Mouse (Mus musculus) kidney, embryonic 14.5 days (tissue): ENCODE results near the gene Cdkn2aip. TPM values are rescaled to one million over a fixed set of nuclear protein-coding genes. Genes with fewer than 3 reads are reported as not detected.

Experiments
- ATAC-seq: fragments of 200-750 bp; cut with Nextera tagmentation; 2 replicates; pipeline ENCODE4 v1.8.0; 2017; ENCODE audit warnings: moderate number of reproducible peaks, mild to moderate bottlenecking, moderate TSS enrichment, moderate library complexity; ENCODE audit not compliant: low FRiP score, low TSS enrichment
- H3K27ac ChIP-seq: fragments of 300-500 bp; sonication (generic); 2 replicates; pipeline ENCODE4 v1.5.1; 2014; ENCODE audit warnings: low read depth, mild to moderate bottlenecking, low read length, moderate library complexity, mixed read lengths
- H3K27me3 ChIP-seq: fragments of 300-500 bp; sonication (generic); 2 replicates; pipeline ENCODE4 v1.6.1; 2014; ENCODE audit warnings: mild to moderate bottlenecking, low read length; ENCODE audit not compliant: control insufficient read depth, insufficient read depth
- H3K36me3 ChIP-seq: fragments of 300-500 bp; sonication (generic); 2 replicates; pipeline ENCODE4 v1.6.1; 2014; ENCODE audit warnings: low read length, mixed read lengths; ENCODE audit not compliant: control insufficient read depth, insufficient read depth
- H3K4me1 ChIP-seq: fragments of 300-500 bp; sonication (generic); 2 replicates; pipeline ENCODE4 v1.6.1; 2014; ENCODE audit warnings: low read length, mixed read lengths; ENCODE audit not compliant: control insufficient read depth, insufficient read depth
- H3K4me2 ChIP-seq: fragments of 300-500 bp; sonication (generic); replicated peaks from 2 replicates; pipeline ENCODE4 v1.6.1; 2014; ENCODE audit warnings: low read depth, mild to moderate bottlenecking, low read length
- H3K4me3 ChIP-seq: fragments of 300-500 bp; sonication (generic); 2 replicates; pipeline ENCODE4 v1.5.1; 2014; ENCODE audit warnings: mild to moderate bottlenecking, low read length
- H3K9ac ChIP-seq: fragments of 300-500 bp; sonication (generic); 2 replicates; pipeline ENCODE4 v1.6.1; 2014; ENCODE audit warnings: low read depth, mild to moderate bottlenecking, low read length, moderate library complexity
- H3K9me3 ChIP-seq: fragments of 300-500 bp; sonication (generic); 2 replicates; pipeline ENCODE4 v1.6.1; 2016; ENCODE audit warnings: low read length; ENCODE audit not compliant: control insufficient read depth
- WGBS: fragments of 180-500 bp; shearing (Covaris S2); extraction: QIAGEN DNeasy Blood & Tissue Kit; methylation state at CpG from one replicate; pipeline ENCODE4 v1.1.7; 2014; 5-methylcytosine and 5-hydroxymethylcytosine counted together
- polyA plus RNA-seq: library from polyadenylated mRNA; unstranded; fragments of >200 nt; fragmentation: Nextera tagmentation; extraction: Ambion mirVana; gene quantifications from 2 replicates; pipeline ENCODE4 v1.2.1, GENCODE M21; 2014

Gene Cdkn2aip
- 26.0 and 33.7 TPM in 2 replicates for polyA plus RNA-seq

GRCm38 (mm10) chr8:47713761-47714745, at the start of gene Cdkn2aip:
Gene Cdkn2aip, minus strand, starts transcription at chr8:47713932.
- WGBS = under 1% methylated on average over 91 of the region's 114 CpGs
- H3K27ac ChIP-seq = peak within 1 kb of the TSS; percentile 96
- H3K4me3 ChIP-seq = peak within 1 kb of the TSS; percentile 98
- H3K9ac ChIP-seq = peak within 1 kb of the TSS; percentile 89
- H3K9me3 ChIP-seq = no peaks in the 10 kb centered on the region
- peak; percentile 95 for ATAC-seq
- peaks cover 14% of the 10 kb centered on the region for H3K36me3 ChIP-seq
- H3K4me1 ChIP-seq = peaks cover 5% of the 10 kb centered on the region
- peak within 1 kb of the TSS; percentile 74 for H3K4me2 ChIP-seq
- H3K27me3 ChIP-seq = no peaks in the 10 kb centered on the region

GRCm38 (mm10) chr8:47763194-47763593, 49.5 kb upstream of the Cdkn2aip start:
- 0 out of 2 replicates have a peak overlapping the region, but pooled peaks have one; percentile 34 for H3K4me2 ChIP-seq
- no peaks in the 10 kb centered on the region for H3K36me3 ChIP-seq
- no peaks in the 10 kb centered on the region for H3K27me3 ChIP-seq
- WGBS = 27% methylated on average over 9 of the region's 9 CpGs
- peaks cover 20% of the 10 kb centered on the region for H3K4me1 ChIP-seq
- H3K4me3 ChIP-seq = no peak overlapping the region
- H3K9me3 ChIP-seq = no peaks in the 10 kb centered on the region
- no peak overlapping the region for H3K27ac ChIP-seq
- ATAC-seq = no peak; the same call in 1 of the 2 replicates
- no peak overlapping the region for H3K9ac ChIP-seq

DNA sequence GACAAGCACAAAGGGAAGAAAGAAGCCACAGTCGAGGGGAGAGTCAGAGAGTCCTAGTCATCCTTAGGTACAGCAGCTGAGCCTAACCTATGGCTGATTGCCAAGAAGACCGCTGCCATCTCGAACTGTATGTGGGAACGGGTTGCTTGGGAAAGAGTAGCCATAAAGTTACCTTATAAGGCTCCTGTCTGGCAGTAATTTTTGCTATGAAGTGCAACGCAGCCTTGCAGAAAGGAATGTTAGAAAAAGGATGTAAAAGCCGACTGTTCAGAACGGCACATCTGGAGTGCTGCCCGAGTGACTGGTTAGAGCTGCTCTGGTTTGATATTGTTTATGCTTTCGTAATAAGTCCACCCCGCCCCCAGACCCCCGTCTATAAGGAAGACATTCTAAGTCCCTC, 47.0 kb upstream of the Cdkn2aip start:
- H3K4me2 ChIP-seq = no peak overlapping the region
- H3K36me3 ChIP-seq = no peaks in the 10 kb centered on the region
- no peak overlapping the region for H3K27ac ChIP-seq
- no peaks in the 10 kb centered on the region for H3K27me3 ChIP-seq
- H3K9me3 ChIP-seq = no peaks in the 10 kb centered on the region
- H3K4me3 ChIP-seq = no peak overlapping the region
- WGBS = 54% methylated on average over 11 of the region's 11 CpGs
- H3K9ac ChIP-seq = no peak overlapping the region
- H3K4me1 ChIP-seq = peaks cover 20% of the 10 kb centered on the region
- ATAC-seq = 0 out of 2 replicates have a peak, but pooled peaks have one; percentile 26

GRCm38 (mm10) chr8:47760186-47760585, 46.5 kb upstream of the Cdkn2aip start:
- no peak overlapping the region for H3K4me3 ChIP-seq
- H3K9ac ChIP-seq = no peak overlapping the region
- WGBS = 43% methylated on average over 4 of the region's 4 CpGs
- H3K27ac ChIP-seq = no peak overlapping the region
- no peaks in the 10 kb centered on the region for H3K27me3 ChIP-seq
- H3K4me1 ChIP-seq = peaks cover 20% of the 10 kb centered on the region
- no peak for ATAC-seq
- no peaks in the 10 kb centered on the region for H3K9me3 ChIP-seq
- no peaks in the 10 kb centered on the region for H3K36me3 ChIP-seq
- H3K4me2 ChIP-seq = no peak overlapping the region

- H3K9ac ChIP-seq = no peak overlapping the region
- no peak overlapping the region for H3K4me3 ChIP-seq
- no peak for ATAC-seq
- WGBS = 83% methylated on average over 3 of the region's 3 CpGs
- no peak overlapping the region for H3K27ac ChIP-seq
- H3K36me3 ChIP-seq = no peaks in the 10 kb centered on the region
- no peaks in the 10 kb centered on the region for H3K27me3 ChIP-seq
- no peak overlapping the region for H3K4me2 ChIP-seq
- H3K4me1 ChIP-seq = no peaks in the 10 kb centered on the region
- no peaks in the 10 kb centered on the region for H3K9me3 ChIP-seq
Measured at GRCm38 (mm10) chr8:47753121-47753520, 39.4 kb upstream of the Cdkn2aip start.

- Histone ChIP-seq H3K4me3 (no peak overlapping the region), H3K27ac (no peak overlapping the region), H3K4me1 (0 out of 2 replicates have a peak, but pooled peaks cover 4% of the 10 kb centered on the region), H3K9ac (no peak overlapping the region), H3K36me3 (no peaks in the 10 kb centered on the region), H3K9me3 (no peaks in the 10 kb centered on the region), H3K27me3 (no peaks in the 10 kb centered on the region), H3K4me2 (no peak overlapping the region)
- no peak for ATAC-seq
- 66% methylated on average over 14 of the region's 14 CpGs for WGBS
Measured at GRCm38 (mm10) chr8:47750096-47750495, 36.4 kb upstream of the Cdkn2aip start.

GRCm38 (mm10) chr8:47749491-47749890, 35.8 kb upstream of the Cdkn2aip start:
- Histone ChIP-seq H3K9ac (no peak overlapping the region), H3K4me3 (no peak overlapping the region), H3K36me3 (no peaks in the 10 kb centered on the region), H3K4me1 (0 out of 2 replicates have a peak, but pooled peaks cover 4% of the 10 kb centered on the region), H3K9me3 (no peaks in the 10 kb centered on the region), H3K27me3 (no peaks in the 10 kb centered on the region), H3K4me2 (no peak overlapping the region), H3K27ac (no peak overlapping the region)
- no peak for ATAC-seq
- WGBS = 70% methylated on average over 8 of the region's 8 CpGs

GRCm38 (mm10) chr8:47746304-47746703, 32.6 kb upstream of the Cdkn2aip start:
- no peak for ATAC-seq
- no peak overlapping the region for H3K4me3 ChIP-seq
- H3K36me3 ChIP-seq = no peaks in the 10 kb centered on the region
- H3K9me3 ChIP-seq = no peaks in the 10 kb centered on the region
- no peak overlapping the region; the same call in 1 of the 2 replicates for H3K27ac ChIP-seq
- no peak overlapping the region for H3K9ac ChIP-seq
- H3K27me3 ChIP-seq = no peaks in the 10 kb centered on the region
- WGBS = 37% methylated on average over 12 of the region's 12 CpGs
- no peak overlapping the region for H3K4me2 ChIP-seq
- H3K4me1 ChIP-seq = 0 out of 2 replicates have a peak, but pooled peaks cover 4% of the 10 kb centered on the region

DNA sequence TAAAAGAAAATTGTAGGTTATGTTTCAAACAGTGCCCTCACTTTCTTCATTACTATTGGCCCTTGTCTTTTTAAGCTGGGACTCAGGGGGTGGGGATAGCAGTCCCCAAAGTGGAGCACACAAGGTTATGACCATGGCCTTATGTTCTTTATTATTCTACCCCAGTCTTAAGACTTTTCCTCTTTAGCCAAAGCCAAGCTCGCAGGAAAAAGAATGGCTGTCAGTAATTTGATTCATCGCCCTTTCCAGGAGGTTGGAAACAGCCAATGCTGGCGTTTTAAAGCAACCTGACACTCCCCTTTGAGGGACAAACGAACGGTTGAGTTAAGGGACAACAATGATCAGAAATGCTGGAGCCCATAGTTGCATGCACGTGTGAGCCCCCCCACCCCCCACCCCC, 32.1 kb upstream of the Cdkn2aip start:
- no peak overlapping the region for H3K27ac ChIP-seq
- 17% methylated on average over 6 of the region's 6 CpGs for WGBS
- no peak for ATAC-seq

More for the DNA sequence above, 32.1 kb upstream of the Cdkn2aip start:
- Histone ChIP-seq H3K36me3 (no peaks in the 10 kb centered on the region), H3K4me1 (0 out of 2 replicates have a peak, but pooled peaks cover 4% of the 10 kb centered on the region), H3K4me2 (no peak overlapping the region), H3K27me3 (no peaks in the 10 kb centered on the region), H3K9ac (no peak overlapping the region), H3K9me3 (no peaks in the 10 kb centered on the region), H3K4me3 (no peak overlapping the region)
